Mouse (Mus musculus) cerebellum, adult 11-12 months (tissue): ENCODE results near the gene Vamp5.

Experiments used
- DNase-seq: peaks from one replicate; pipeline ENCODE4 v3.0.0; 2022

Vamp5 gene

DNA sequence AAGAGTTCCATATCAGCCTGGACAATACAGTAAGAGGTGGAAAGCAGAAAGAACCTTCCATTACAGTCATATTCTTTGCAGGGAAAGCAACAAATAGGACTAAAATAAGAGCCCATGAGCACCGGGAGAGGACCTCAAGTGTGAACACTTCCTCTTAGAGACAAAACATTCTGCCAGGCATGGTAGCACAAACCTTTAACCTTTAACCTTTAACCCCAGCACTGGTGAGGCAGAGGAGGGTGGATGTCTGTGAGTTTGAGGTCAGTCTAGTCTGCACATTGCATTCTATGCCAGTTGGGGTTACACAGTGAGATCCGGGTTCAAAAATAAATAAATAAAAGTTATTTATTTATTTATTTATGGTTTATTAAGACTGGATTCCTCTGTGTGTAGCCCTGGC lies 39.8 kb downstream of the Vamp5 start:
- no peak for DNase-seq

DNA sequence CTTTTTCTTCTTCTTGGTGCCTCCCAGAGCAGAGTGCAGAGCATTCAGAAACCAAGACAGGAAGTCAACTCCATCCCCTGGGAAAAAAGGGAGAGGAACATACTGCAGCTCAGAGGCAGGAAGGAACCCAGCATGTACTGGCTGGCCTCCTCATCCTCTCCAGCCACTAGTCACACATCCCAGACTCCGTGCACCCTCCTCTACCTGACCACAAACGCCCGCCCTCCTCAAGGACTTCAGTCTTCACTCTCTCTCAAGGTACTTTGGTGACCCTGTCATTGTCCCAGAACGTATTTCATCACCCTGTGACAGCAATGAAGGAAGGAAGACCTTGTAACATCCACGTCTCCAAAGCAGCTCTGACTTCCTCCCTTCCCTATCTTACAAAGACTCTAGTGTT lies 47.2 kb downstream of the Vamp5 start:
- DNase-seq = no peak

DNA sequence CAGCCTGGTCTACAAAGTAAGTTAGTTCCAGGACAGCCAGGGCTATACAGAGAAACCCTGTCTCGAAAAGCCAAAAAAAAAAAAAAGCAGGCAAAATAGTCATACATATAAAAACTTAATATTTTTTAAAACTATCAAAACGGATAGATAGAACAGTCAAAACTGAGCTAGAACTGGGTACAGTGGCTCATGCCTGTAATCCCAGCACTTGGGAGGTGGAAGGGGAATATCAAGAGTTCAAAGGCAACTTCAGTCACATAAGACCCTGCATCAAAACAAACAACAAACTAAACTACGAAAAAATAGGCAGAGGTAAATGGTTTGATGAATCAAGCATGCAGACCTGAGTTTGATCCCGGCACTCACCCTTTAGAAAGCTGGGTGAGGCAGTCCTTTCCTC lies 50.1 kb downstream of the Vamp5 start:
- DNase-seq = no peak

DNA sequence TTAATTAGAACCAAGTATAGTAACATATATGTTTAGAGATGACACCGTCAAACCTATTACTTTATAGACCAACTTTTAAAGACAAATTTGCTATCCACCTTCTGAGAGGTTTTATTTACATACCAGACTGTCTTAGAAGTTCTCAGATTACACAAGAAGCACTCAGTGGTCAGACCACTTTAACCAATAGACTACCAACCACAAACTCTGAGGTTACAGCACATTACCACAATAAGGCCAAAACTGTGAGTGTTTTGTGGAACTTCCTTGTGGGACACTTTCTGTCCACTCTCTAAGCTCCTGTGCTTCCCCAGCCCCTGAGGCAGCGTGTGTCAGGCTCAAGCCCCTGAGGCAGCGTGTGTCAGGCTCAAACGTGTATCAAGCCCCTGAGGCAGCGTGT lies 51.2 kb downstream of the Vamp5 start:
- no peak for DNase-seq

DNA sequence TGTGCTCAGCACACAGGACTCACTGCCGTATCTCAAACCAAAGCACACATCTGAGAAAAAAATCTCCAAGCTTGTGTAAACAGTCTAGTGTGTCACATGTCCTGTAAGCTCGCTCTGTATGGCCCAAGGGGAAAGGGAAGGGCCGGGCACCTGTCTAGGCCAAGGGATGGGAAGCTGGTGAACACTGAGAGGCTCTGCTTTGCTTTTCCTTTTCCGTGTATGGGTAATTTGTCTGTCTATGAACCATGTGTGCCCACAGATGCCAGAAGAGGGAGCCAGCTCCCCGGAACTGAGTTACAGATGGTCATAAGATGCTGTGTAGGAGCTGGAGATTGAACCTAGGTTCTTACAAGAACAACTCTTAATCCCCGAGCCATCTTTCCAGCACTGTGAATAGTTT lies 54.0 kb downstream of the Vamp5 start:
- no peak for DNase-seq

DNA sequence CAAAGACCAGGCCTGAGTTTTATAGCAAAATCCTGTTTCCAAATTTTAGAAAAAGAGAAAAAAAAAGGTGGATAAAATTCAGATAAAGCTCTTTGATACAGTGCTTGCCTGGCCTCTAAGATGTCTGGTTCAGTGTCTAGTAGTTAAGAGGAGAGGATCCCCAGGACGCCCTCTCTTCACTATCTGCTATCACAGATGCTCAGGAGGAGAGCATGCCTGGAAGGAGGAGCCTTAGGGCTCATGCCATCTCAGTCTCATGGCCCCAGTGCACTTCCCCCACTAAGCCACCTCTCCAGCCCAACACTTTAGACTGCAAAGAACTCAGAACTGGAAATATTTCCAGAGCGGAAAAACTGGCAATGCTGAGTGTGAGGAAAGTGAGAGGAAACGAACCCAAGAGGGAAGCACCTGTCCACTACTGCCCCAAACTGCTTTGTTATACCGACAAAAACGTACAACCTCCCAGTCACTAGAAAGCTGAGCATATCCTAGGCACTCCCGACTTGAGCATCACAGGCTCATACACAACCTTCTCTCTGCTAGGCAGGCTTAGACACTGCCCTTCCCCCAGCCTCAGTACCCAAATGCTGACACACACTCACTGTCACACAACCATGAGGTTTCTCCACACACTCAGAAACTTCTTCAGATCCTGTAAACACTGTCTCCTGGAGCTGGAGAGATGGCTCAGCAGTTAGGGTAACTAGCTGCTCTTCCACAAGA lies 56.3 kb downstream of the Vamp5 start:
- DNase-seq = no peak

DNA sequence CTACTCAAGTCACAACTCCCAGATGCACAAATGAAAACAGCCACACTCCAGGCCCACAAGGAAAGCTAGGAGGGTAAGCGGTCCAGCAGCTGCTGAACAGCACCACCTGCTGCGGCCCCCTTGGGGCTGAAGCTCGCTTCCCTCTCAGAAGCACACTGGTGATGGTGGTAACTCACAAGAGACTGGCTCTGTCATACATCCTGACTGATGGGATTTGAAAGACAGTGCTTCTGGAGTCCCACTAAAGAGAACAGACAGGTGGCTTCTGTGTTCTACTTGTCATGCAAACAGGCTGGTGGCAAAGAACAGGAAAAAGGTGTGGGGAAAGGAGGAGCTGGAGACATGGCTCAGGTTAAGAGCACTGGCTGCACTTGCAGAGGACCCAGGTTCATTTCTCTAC lies 57.3 kb downstream of the Vamp5 start:
- DNase-seq = no peak

DNA sequence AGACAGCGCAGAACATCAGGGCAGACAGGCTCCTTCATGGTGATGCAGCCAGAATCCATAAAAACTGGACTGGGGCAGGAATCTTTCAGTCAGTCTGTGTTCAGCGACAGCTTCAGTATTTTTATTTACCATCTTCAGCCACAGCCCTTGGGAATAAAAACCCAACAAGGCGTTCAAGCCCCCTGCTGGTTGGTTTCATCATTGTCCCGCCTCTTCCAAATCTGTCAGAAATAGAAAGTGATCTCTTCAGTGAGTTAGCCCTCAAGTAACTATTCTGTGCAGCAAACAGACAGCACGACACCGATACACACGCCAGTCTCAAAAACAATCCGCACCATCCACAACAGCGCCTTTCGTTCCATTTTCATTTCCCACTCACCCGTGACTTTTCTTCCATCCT lies 61.2 kb downstream of the Vamp5 start:
- no peak for DNase-seq
